Mouse (Mus musculus) MEL (cell line): ENCODE measurements around the gene Krt83. TPM values are rescaled to one million over a fixed set of nuclear protein-coding genes. Genes with fewer than 3 reads are reported as not detected.

ENCODE experiments used
- DNase-seq: peaks from one replicate; pipeline ENCODE4 v3.0.0; 2011; ENCODE audit warnings: low read depth, low spot score
- H3K27ac ChIP-seq: 2 replicates; pipeline ENCODE4 v1.5.1; 2012; ENCODE audit warnings: low read depth, mild to moderate bottlenecking, control low read depth, low read length, moderate library complexity; ENCODE audit not compliant: control insufficient read depth
- H3K27me3 ChIP-seq, 2 experiments: fragments of 150-350 bp in 1 of 2; sonication (generic) in 1 of 2; 2 replicates each; pipeline ENCODE4 v1.6.1; 2012; ENCODE audit warnings: low read length in 2 of 2, mild to moderate bottlenecking in 2 of 2, improper control_type of control experiment in 1 of 2, moderate library complexity in 1 of 2; ENCODE audit not compliant: insufficient read depth in 2 of 2, control insufficient read depth in 1 of 2
- H3K36me3 ChIP-seq, 2 experiments: 2 replicates each; pipeline ENCODE4 v1.6.1; 2012 to 2014; ENCODE audit warnings: low read length in 2 of 2, improper control_type of control experiment in 1 of 2, inconsistent platforms in 1 of 2, mild to moderate bottlenecking in 1 of 2; ENCODE audit not compliant: insufficient read depth in 2 of 2, control insufficient read depth in 1 of 2
- H3K4me1 ChIP-seq, 2 experiments: fragments of 150-350 bp in 1 of 2; sonication (generic) in 1 of 2; 2 replicates each; pipeline ENCODE4 v1.6.1; 2012; ENCODE audit warnings: low read length in 2 of 2, improper control_type of control experiment in 1 of 2, mild to moderate bottlenecking in 1 of 2; ENCODE audit not compliant: insufficient read depth in 2 of 2, control insufficient read depth in 1 of 2
- H3K4me3 ChIP-seq, 2 experiments: fragments of 150-350 bp in 1 of 2; sonication (generic) in 1 of 2; 2 replicates each; pipeline ENCODE4 v1.5.1; 2012; ENCODE audit warnings: low read depth in 2 of 2, low read length in 2 of 2, mild to moderate bottlenecking in 2 of 2, moderate library complexity in 2 of 2, control low read depth in 1 of 2, improper control_type of control experiment in 1 of 2; ENCODE audit not compliant: control insufficient read depth in 1 of 2, insufficient read depth in 1 of 2
- H3K79me2 ChIP-seq: 2 replicates; pipeline ENCODE4 v1.6.1; 2012; ENCODE audit warnings: mild to moderate bottlenecking, low read length, moderate library complexity; ENCODE audit not compliant: control insufficient read depth, poor library complexity, insufficient read depth
- H3K9ac ChIP-seq: 2 replicates; pipeline ENCODE4 v1.6.1; 2012; ENCODE audit warnings: low read depth, mild to moderate bottlenecking, control low read depth, low read length, moderate library complexity; ENCODE audit not compliant: control insufficient read depth, poor library complexity, severe bottlenecking
- H3K9me3 ChIP-seq: fragments of 150-350 bp; sonication (generic); replicated peaks from 2 replicates; pipeline ENCODE4 v1.6.1; 2012; ENCODE audit warnings: mild to moderate bottlenecking, low read length, improper control_type of control experiment, moderate library complexity; ENCODE audit not compliant: insufficient read depth
- CHD1 ChIP-seq: IDR thresholded peaks from 2 replicates; pipeline ENCODE4 v1.6.1; 2012; ENCODE audit warnings: low read depth, mild to moderate bottlenecking, inconsistent platforms, low read length, improper control_type of control experiment
- CTCF ChIP-seq, 3 experiments: IDR thresholded peaks in 2 of 3; conservative IDR thresholded peaks in 1 of 3; 2 replicates each; pipeline ENCODE4 v1.5.1; 2011 to 2012; ENCODE audit warnings: low read length in 3 of 3, low read depth in 2 of 3, mild to moderate bottlenecking in 2 of 3, improper control_type of control experiment in 1 of 3, inconsistent platforms in 1 of 3, mixed read lengths in 1 of 3, moderate library complexity in 1 of 3; ENCODE audit not compliant: control insufficient read depth in 1 of 3, insufficient read depth in 1 of 3, poor library complexity in 1 of 3, severe bottlenecking in 1 of 3
- E2F4 ChIP-seq: IDR thresholded peaks from 2 replicates; pipeline ENCODE4 v1.6.1; 2011; ENCODE audit warnings: low read depth, low read length, improper control_type of control experiment, borderline replicate concordance
- ELF1 ChIP-seq: IDR thresholded peaks from 2 replicates; pipeline ENCODE4 v1.6.1; 2014; ENCODE audit warnings: low read depth, mild to moderate bottlenecking, inconsistent platforms, low read length, improper control_type of control experiment, moderate library complexity
- EP300 ChIP-seq, 2 experiments: IDR thresholded peaks; 2 replicates each; pipeline ENCODE4 v1.6.1; 2011; ENCODE audit warnings: improper control_type of control experiment in 2 of 2, low read length in 2 of 2, low read depth in 1 of 2, mild to moderate bottlenecking in 1 of 2
- JUND ChIP-seq: IDR thresholded peaks from 2 replicates; pipeline ENCODE4 v1.6.1; 2011; ENCODE audit warnings: low read depth, mild to moderate bottlenecking, improper control_type of control experiment, low read length
- MAX ChIP-seq: IDR thresholded peaks from 2 replicates; pipeline ENCODE4 v1.6.1; 2011; ENCODE audit warnings: low read length, improper control_type of control experiment
- MAZ ChIP-seq: IDR thresholded peaks from 2 replicates; pipeline ENCODE4 v1.6.1; 2012; ENCODE audit warnings: low read depth, mild to moderate bottlenecking, inconsistent platforms, low read length, improper control_type of control experiment
- MYB ChIP-seq: IDR thresholded peaks from 2 replicates; pipeline ENCODE4 v1.6.1; 2011; ENCODE audit warnings: mild to moderate bottlenecking, low read depth, low read length, improper control_type of control experiment
- NELFE ChIP-seq: IDR thresholded peaks from 2 replicates; pipeline ENCODE4 v1.6.1; 2011; ENCODE audit warnings: low read depth, low read length, improper control_type of control experiment
- NRF1 ChIP-seq: IDR thresholded peaks from 2 replicates; pipeline ENCODE4 v1.6.1; 2014; ENCODE audit warnings: low read depth, mild to moderate bottlenecking, inconsistent platforms, low read length, improper control_type of control experiment, moderate library complexity; ENCODE audit not compliant: poor library complexity, insufficient read depth, severe bottlenecking
- POLR2AphosphoS2 ChIP-seq: IDR thresholded peaks from 2 replicates; pipeline ENCODE4 v1.6.1; 2011; ENCODE audit warnings: low read length, improper control_type of control experiment
- POLR2AphosphoS5 ChIP-seq: IDR thresholded peaks from 2 replicates; pipeline ENCODE4 v1.6.1; 2012; ENCODE audit warnings: low read depth, borderline replicate concordance, mild to moderate bottlenecking, inconsistent platforms, low read length, moderate library complexity, mixed read lengths
- SIN3A ChIP-seq: IDR thresholded peaks from 2 replicates; pipeline ENCODE4 v1.6.1; 2012; ENCODE audit warnings: low read length, improper control_type of control experiment, inconsistent platforms
- TAL1 ChIP-seq: IDR thresholded peaks from 2 replicates; pipeline ENCODE4 v1.6.1; 2012; ENCODE audit warnings: mild to moderate bottlenecking, inconsistent platforms, low read length, moderate library complexity, mixed read lengths
- ZC3H11A ChIP-seq: IDR thresholded peaks from 2 replicates; pipeline ENCODE4 v1.6.1; 2012; ENCODE audit warnings: low read depth, mild to moderate bottlenecking, inconsistent platforms, low read length, improper control_type of control experiment
- ZKSCAN1 ChIP-seq: IDR thresholded peaks from 2 replicates; pipeline ENCODE4 v1.6.1; 2012; ENCODE audit warnings: low read depth, mild to moderate bottlenecking, inconsistent platforms, low read length, improper control_type of control experiment, moderate library complexity
- ZNF384 ChIP-seq: IDR thresholded peaks from 2 replicates; pipeline ENCODE4 v1.6.1; 2012; ENCODE audit warnings: low read depth, mild to moderate bottlenecking, inconsistent platforms, low read length, improper control_type of control experiment
- polyA plus RNA-seq, 2 experiments: library from polyadenylated mRNA; stranded (reverse) in 1 of 2; unstranded in 1 of 2; fragments of >175 nt in 1 of 2; fragments of >200 nt in 1 of 2; gene quantifications; 2 replicates each; pipeline versions ENCODE4 v1.2.1 to v1.2.4; 2012; ENCODE audit warnings: low replicate concordance in 2 of 2, low read depth in 1 of 2; ENCODE audit not compliant: insufficient read length in 2 of 2, insufficient read depth in 1 of 2, missing spikeins in 1 of 2
- total RNA-seq: library from RNA; depleted of rRNA; stranded (reverse); fragments of 300-350 nt; gene quantifications from 2 replicates; pipeline ENCODE4 v1.2.3, GENCODE M21; 2012

Gene Krt83
- total and polyA plus RNA-seq, 3 experiments: not detected

DNA sequence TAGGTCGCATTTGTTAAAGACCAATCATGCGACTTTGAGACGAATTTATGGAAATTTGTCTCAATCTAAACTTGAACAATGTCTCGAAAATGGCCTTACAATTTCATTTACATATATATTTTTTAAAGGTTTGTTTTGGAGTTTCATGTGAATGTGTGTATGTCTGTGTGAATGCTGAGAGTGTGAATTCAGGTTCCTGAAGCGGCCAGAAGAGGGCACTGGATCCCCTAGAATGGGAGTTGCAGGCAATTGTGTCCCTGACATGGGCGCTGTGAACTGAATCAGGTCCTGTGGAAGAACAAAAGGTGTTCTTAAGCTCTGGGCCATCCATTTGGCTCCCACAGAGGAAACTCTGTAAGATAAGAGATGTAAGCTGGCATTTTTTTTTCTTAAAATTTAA is 35.4 kb downstream of the Krt83 start:
- Histone ChIP-seq H3K9me3 (no peaks in the 10 kb centered on the region), H3K36me3 (no peaks in the 10 kb centered on the region), H3K79me2 (no peaks in the 10 kb centered on the region), H3K4me3 (no peak overlapping the region), H3K4me1 (no peaks in the 10 kb centered on the region), H3K27ac (no peak overlapping the region), H3K9ac (no peak overlapping the region), H3K27me3 (no peaks in the 10 kb centered on the region)
- TF ChIP-seq CHD1 (no peak), ELF1 (no peak), CTCF (IDR thresholded peaks at IDR 0.05 in 2 of 3, conservative IDR thresholded peaks at IDR 0.05 in 1 of 3; ENCODE audit: control insufficient read depth in 1 of 3, insufficient read depth in 1 of 3, low read depth in 2 of 3, low read length in 3 of 3, poor library complexity in 1 of 3, severe bottlenecking in 1 of 3) (peak in 2 of 3 experiments; percentile 9 to 22; a peak in 2 of 6 replicates)
- DNase-seq: no peak

DNA sequence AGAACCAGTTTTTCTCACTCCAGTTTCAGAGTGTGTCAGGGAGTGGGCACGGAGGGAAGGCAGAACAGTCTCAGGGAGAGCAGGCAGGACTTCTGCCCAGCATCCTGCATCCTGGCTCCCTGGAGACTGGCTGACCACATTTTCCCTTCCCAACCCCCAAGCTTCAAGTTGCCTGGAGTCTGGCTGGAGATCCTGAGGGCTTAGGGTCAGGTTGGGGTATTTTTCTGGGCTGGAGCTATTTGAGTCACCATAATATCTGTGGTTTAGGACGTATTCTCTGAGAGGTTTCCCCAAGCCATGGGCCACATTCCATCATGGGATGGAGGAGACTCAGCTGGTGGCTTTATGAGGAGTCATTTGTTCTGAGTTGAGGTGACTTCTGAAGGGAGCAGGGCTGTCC is 36.0 kb downstream of the Krt83 start:
- TF ChIP-seq POLR2AphosphoS5 (no peak), JUND (no peak), EP300 (IDR thresholded peaks at IDR 0.05; ENCODE audit: low read depth in 1 of 2, low read length in 2 of 2) (no peak), NRF1 (no peak), TAL1 (no peak), ZKSCAN1 (no peak), MAZ (no peak), ZC3H11A (no peak), MYB (no peak), MAX (no peak)
- no peaks in the 10 kb centered on the region for H3K27me3 ChIP-seq
- H3K4me3 ChIP-seq: no peak overlapping the region
- H3K9ac ChIP-seq: no peak overlapping the region
- H3K27ac ChIP-seq: no peak overlapping the region
- no peaks in the 10 kb centered on the region for H3K79me2 ChIP-seq
- no peaks in the 10 kb centered on the region for H3K36me3 ChIP-seq
- no peaks in the 10 kb centered on the region for H3K4me1 ChIP-seq
- H3K9me3 ChIP-seq: no peaks in the 10 kb centered on the region
- DNase-seq: no peak

DNA sequence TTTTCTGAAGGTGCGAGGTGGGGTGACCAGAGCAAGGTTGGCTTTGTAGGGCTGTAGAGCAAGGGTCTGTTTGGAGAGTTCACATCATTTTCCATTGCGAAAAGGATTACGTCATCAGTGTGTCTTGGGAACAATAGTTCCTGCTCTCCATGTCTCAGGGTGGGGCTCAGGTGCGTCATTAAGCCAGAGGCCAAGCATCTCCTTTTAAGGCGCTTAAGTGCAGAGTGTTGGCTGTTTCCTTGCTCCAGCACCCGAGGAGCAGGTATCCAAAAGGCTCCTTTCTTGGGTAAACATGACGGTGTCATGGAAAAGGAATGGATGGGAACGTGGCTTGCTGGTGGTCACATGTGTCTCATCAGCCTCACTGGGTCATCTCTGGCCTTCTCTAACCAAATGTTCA is 36.5 kb downstream of the Krt83 start:
- H3K9ac ChIP-seq: no peak overlapping the region
- H3K79me2 ChIP-seq: no peaks in the 10 kb centered on the region
- no peaks in the 10 kb centered on the region for H3K36me3 ChIP-seq
- H3K27me3 ChIP-seq: no peaks in the 10 kb centered on the region
- H3K4me1 ChIP-seq: no peaks in the 10 kb centered on the region
- H3K4me3 ChIP-seq: no peak overlapping the region
- H3K27ac ChIP-seq: no peak overlapping the region
- H3K9me3 ChIP-seq: no peaks in the 10 kb centered on the region
- no peak for TF ChIP-seq E2F4
- no peak for TF ChIP-seq POLR2AphosphoS2
- TF ChIP-seq NELFE: no peak
- TF ChIP-seq NRF1: no peak
- no peak for TF ChIP-seq SIN3A
- TF ChIP-seq ZNF384: no peak
- DNase-seq: no peak
